10 mouse cellular contexts compared by ENCODE assay signal in the genomic region with DNA sequence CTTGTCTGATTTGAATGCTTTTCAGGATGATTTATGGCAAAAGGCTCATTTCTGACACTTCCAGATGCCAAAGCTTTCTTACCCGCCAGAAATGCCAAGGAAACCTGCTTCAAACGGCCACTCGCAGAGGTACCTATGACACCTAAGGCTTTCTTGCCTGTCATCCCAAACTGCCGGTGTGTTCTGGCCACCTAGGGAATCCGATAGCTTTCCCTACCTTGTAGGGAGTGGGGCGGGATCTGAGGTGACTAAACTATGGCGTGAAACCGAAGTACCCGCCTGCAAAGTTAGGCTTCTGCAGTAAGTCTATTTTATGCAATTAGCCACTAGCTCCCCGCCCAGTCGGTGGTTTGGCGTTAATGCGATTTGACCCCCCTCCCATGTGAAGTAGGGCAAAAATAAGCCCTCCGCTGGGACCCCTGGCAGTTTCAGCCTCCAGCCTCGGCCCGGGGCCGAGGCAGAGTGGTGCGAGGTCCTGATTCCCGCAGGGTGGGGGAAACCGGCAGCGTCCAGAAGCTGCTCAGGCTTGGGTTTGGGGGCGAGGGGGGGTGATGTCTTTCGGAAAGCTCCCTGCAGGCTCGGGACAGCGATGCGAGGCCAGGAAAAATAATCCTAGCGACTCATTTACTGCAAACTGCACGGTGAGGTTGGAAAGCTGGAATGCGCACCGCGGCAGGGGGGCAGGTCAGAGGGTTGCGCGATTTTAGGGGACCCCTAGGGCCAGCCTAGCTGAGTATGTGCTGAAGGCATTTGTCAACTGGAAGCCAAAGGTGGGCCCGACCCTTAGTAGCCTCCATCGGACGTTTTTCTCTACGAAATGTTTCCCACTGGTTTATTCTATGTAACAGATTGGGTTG. TPM values are rescaled to one million over a fixed set of nuclear protein-coding genes. Genes with fewer than 3 reads are reported as not detected.
A peak's percentile ranks its signal among the peaks of the same experiment; 100 is the strongest.
DNase-seq lines count a peak whose midpoint lies in the region; ATAC-seq lines count a peak whose summit lies in the region.
"Had no signal": no experiment of that assay in that cellular context is flagged by ENCODE, and none has a peak within 500 bp of the region (broad histone marks: within the 10 kb centered on the region; RNA-seq: fewer than 3 reads in every experiment).

No protein-coding gene starts in this region.

- WGBS in heart, embryonic 13.5 days = 2% methylated on average over 37 of the region's 37 CpGs
- WGBS in hindbrain, embryonic 14.5 days = 2% methylated on average over 37 of the region's 37 CpGs
- under 1% methylated on average over 37 of the region's 37 CpGs for WGBS in midbrain, embryonic 16.5 days

- no peak for ATAC-seq in heart, embryonic 13.5 days (ENCODE audit: extremely low read depth, insufficient number of reproducible peaks, low FRiP score, low TSS enrichment)
- no peak for ATAC-seq in hindbrain, embryonic 14.5 days (ENCODE audit: low FRiP score)
- ATAC-seq in midbrain, embryonic 16.5 days = peak; percentile 46

- H3K27me3 ChIP-seq in heart, embryonic 13.5 days (replicated peaks) = peaks cover 90% of the 10 kb centered on the region
- peaks cover 90% of the 10 kb centered on the region for H3K27me3 ChIP-seq in hindbrain, embryonic 14.5 days (ENCODE audit: control insufficient read depth, insufficient read depth, low read length)
- peaks cover 38% of the 10 kb centered on the region for H3K27me3 ChIP-seq in midbrain, embryonic 16.5 days (ENCODE audit: control insufficient read depth, insufficient read depth, low read depth, low read length)

- no peaks in the 10 kb centered on the region for H3K36me3 ChIP-seq in heart, embryonic 13.5 days
- no peaks in the 10 kb centered on the region for H3K36me3 ChIP-seq in hindbrain, embryonic 14.5 days (replicated peaks; ENCODE audit: control insufficient read depth, insufficient read depth)
- no peaks in the 10 kb centered on the region for H3K36me3 ChIP-seq in midbrain, embryonic 16.5 days (ENCODE audit: control insufficient read depth, insufficient read depth, low read length)

- H3K9ac ChIP-seq in heart, embryonic 13.5 days = peak overlapping the region; percentile 59; the same call in 1 of the 2 replicates
- H3K9ac ChIP-seq in hindbrain, embryonic 14.5 days = no peak overlapping the region
- no peak overlapping the region for H3K9ac ChIP-seq in midbrain, embryonic 16.5 days (ENCODE audit: low read depth, low read length)

- DNase-seq in heart, postnatal 25 days (ENCODE audit: low spot score) = no peak
- DNase-seq in hindbrain, embryonic 14.5 days (ENCODE audit: low spot score) = no peak
- DNase-seq in layer of hippocampus, postnatal 14 days (ENCODE audit: low spot score in 2 of 2) = no peak
- DNase-seq in lung, adult 18-20 months = no peak
- no peak for DNase-seq in frontal cortex, postnatal 10 days (ENCODE audit: low spot score in 2 of 2)
- DNase-seq: kidney, postnatal 25 days had no signal

- H3K27ac ChIP-seq in heart, embryonic 13.5 days (replicated peaks) = no peak overlapping the region
- H3K27ac ChIP-seq in brown adipose tissue, adult 24 weeks (replicated peaks; ENCODE audit: low read depth, low read length) = no peak overlapping the region
- no peak overlapping the region for H3K27ac ChIP-seq in hindbrain, embryonic 14.5 days
- H3K27ac ChIP-seq in midbrain, embryonic 16.5 days (ENCODE audit: low read length) = no peak overlapping the region

- intact Hi-C loops in heart, postnatal 25 days (cut with DNase I) = no loop called here

- H3K4me2 ChIP-seq in heart, embryonic 13.5 days = peak overlapping the region; percentile 72
- peak overlapping the region; percentile 40 for H3K4me2 ChIP-seq in hindbrain, embryonic 14.5 days (replicated peaks)
- peak overlapping the region; percentile 39 for H3K4me2 ChIP-seq in midbrain, embryonic 16.5 days (ENCODE audit: low read length)

- H3K9me3 ChIP-seq in heart, embryonic 13.5 days = no peaks in the 10 kb centered on the region
- no peaks in the 10 kb centered on the region; the same call in 1 of the 2 replicates for H3K9me3 ChIP-seq in hindbrain, embryonic 14.5 days (ENCODE audit: control insufficient read depth, low read length)
- H3K9me3 ChIP-seq in midbrain, embryonic 16.5 days (replicated peaks; ENCODE audit: control insufficient read depth, low read length, poor library complexity, severe bottlenecking) = no peaks in the 10 kb centered on the region

- H3K4me1 ChIP-seq in heart, embryonic 13.5 days = peaks cover 24% of the 10 kb centered on the region
- no peaks in the 10 kb centered on the region for H3K4me1 ChIP-seq in brown adipose tissue, adult 24 weeks (ENCODE audit: control insufficient read depth, insufficient read depth, insufficient read length, low read length)
- H3K4me1 ChIP-seq in hindbrain, embryonic 14.5 days (replicated peaks; ENCODE audit: control insufficient read depth, insufficient read depth, low read length) = 0 out of 2 replicates have a peak, but pooled peaks cover 3% of the 10 kb centered on the region
- peaks cover 11% of the 10 kb centered on the region; the same call in 1 of the 2 replicates for H3K4me1 ChIP-seq in midbrain, embryonic 16.5 days (ENCODE audit: control insufficient read depth, insufficient read depth, low read length)

- H3K4me3 ChIP-seq in heart, embryonic 13.5 days = peak overlapping the region; percentile 46
- peak overlapping the region; percentile 42 for H3K4me3 ChIP-seq in brown adipose tissue, adult 24 weeks (ENCODE audit: insufficient read depth, low read depth, low read length)
- H3K4me3 ChIP-seq in hindbrain, embryonic 14.5 days (replicated peaks; ENCODE audit: low read length) = peak overlapping the region; percentile 13
- peak overlapping the region; percentile 9; the same call in 1 of the 2 replicates for H3K4me3 ChIP-seq in midbrain, embryonic 16.5 days (ENCODE audit: low read depth, low read length)

RNA-seq across cellular contexts. Expression of gene Twist1, which starts 10.8 kb away (rescaled TPM):
- polyA plus RNA-seq in heart, embryonic 13.5 days (2015; fragmentation: Nextera tagmentation; extraction: Ambion mirVana) = 4.4 and 4.7 TPM in 2 replicates
- 1 to 10 TPM; 1.9 to 2.0 TPM for total RNA-seq in heart, postnatal 25 days (2021)
- 20.2 and 23.3 TPM in 2 replicates for polyA plus RNA-seq in brown adipose tissue, adult 24 weeks (2012; ENCODE audit: insufficient read depth, insufficient read length, missing spikeins)
- polyA plus RNA-seq in hindbrain, embryonic 14.5 days (2014; fragmentation: Nextera tagmentation; extraction: Ambion mirVana) = 1.5 and 1.9 TPM in 2 replicates
- polyA plus RNA-seq in midbrain, embryonic 16.5 days (2015; fragmentation: Nextera tagmentation; extraction: Ambion mirVana) = 0.69 and 1.3 TPM in 2 replicates
- total RNA-seq in layer of hippocampus, postnatal 14 days (2021) = 1 to 10 TPM; 1.6 to 1.9 TPM

RNA-seq across cellular contexts. Expression of gene Ferd3l, which starts 40.0 kb away (rescaled TPM):
- polyA plus RNA-seq in heart, embryonic 13.5 days (2015; fragmentation: Nextera tagmentation; extraction: Ambion mirVana) = not detected in 2 replicates
- total RNA-seq in heart, postnatal 25 days (2021) = not detected
- not detected in 2 replicates for polyA plus RNA-seq in brown adipose tissue, adult 24 weeks (2012; ENCODE audit: insufficient read depth, insufficient read length, missing spikeins)
- polyA plus RNA-seq in hindbrain, embryonic 14.5 days (2014; fragmentation: Nextera tagmentation; extraction: Ambion mirVana) = 0.68 TPM in 1 of 2 replicates, not detected in the other
- 0.43 and 1.3 TPM in 2 replicates for polyA plus RNA-seq in midbrain, embryonic 16.5 days (2015; fragmentation: Nextera tagmentation; extraction: Ambion mirVana)
- total RNA-seq in layer of hippocampus, postnatal 14 days (2021) = under 1 TPM in 1 of 2 experiments, not detected in 1; 0.39 TPM
- polyA plus RNA-seq: lung, embryonic 16.5 days had no signal
